Mouse (Mus musculus) c-Kit-positive CD71-negative TER-119-negative erythroid progenitor cells, embryonic 14.5 days (primary cell): ENCODE data around the gene Nppb.

Source experiments
- DNase-seq: peaks from one replicate; pipeline ENCODE4 v3.0.0-alpha.2; 2013; ENCODE audit warnings: low read depth

Gene Nppb

DNA sequence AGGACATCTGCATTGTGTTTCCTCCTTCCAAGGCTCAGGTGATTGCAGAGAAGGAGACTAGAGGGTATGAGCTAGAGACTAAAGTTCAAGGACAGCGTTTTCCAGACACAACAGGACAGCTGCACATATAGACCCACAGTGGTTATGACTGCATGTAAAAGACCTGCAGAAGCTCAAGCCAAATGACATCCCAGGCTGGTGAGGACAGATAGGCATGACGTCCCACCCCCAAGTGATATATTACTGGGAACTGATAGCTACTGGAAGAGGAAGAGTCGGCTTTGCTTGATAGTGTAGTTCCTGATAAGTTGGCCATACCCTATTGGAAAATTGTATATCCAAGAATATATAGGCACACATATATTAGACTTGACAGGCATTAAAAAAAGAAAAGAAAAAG is 9.4 kb upstream of the Nppb start:
- no peak for DNase-seq

DNA sequence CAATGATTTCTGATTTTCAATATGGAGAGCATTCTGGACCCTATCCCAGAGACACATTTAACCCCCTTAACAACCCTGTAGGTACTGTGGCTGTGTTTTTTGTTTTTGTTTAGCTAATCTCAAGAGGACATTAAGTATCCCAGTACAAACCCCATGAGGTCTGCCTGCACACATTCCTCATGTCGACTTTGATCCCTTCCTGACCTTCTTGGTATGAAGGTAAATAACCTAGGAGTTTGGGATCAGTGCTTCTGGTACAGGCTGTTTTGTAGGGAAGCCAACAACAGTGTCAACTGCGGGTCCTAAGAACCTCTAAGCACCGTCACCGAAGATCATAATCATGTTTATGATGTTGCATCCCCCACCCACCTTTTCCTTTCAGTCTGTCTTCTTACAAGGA is 7.9 kb upstream of the Nppb start:
- no peak for DNase-seq

DNA sequence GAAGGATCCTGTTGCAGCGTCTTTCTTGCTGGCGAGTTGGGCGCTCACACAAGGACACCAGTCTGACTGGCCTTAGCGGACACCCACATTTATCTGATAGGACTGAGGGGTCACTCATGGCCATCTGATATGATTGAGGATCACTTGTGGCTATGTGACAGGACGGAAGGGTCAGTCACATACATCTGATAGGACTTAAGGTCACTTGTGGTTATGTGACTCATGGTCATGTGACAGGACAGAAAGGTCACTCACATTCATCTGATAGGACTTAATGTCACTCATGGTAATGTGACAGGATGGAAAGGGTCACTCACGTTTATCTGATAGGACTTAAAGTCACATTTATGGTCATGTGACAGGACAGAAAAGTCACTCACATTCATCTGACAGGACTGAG is 7.2 kb upstream of the Nppb start:
- DNase-seq, result no peak

DNA sequence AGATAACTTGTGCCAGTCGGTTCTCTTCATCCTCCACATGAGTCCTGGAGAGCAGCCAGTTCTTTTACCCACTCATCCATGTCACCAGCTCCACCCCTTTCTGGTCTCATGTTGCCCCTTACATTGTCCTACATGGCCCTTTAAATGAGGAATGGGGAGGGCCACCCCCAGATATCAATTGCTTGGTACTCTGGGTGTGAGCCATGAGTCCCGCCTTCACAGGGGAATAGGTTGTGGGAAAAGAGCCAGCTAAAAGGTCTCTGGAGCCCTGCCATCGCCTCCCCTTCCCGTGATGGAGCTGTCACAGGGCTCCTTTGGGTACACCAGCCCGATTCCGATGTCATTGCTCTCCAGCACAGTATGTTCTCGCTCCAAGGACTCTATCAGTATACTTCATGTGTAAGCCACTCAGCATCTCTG is 6.1 kb upstream of the Nppb start:
- no peak for DNase-seq

DNA sequence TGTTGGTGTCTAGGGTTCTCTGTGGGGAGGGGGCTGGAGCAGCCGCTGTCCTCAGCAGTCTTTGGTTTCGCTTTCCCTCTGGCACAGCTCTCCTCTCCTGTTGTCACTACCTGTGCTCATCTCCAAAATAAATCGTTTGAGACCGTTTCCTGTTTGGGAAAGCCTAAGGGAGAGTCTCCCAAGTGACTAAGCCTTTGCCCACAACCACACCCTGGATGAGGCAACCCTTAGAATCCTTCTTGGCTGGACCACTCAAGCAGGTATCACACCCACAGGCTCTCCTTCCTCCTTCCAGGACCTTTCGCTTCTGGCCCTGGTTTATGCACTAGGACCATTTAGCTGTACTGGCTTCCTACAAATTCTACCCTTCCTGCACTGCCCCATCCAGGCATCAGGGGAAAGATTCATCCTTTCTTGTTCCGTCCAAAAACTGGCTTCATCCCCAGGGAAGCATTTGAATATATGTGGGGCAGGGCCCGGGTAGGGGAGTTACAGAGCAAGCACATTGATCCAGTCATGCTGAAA is 8.0 kb downstream of the Nppb start:
- no peak for DNase-seq

DNA sequence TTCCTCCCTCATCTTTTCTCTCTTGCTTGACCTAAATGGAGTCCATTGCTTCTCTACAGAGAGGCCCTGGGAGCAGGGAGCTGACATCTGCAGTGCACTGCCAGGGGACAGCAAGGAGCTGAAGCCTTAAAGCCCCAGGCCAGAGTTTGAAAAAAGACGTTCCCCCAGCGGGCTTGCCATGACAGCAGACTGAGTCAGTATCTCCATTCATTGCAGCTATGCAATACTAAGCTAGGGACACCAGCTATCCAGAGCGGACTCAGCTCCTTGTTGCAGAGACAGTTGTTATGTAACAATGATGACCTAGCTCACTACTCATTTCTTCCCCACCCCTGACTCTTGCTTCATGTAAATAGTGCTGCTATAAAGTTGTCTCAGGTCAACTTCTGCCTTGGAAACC is 9.7 kb downstream of the Nppb start:
- no peak for DNase-seq

DNA sequence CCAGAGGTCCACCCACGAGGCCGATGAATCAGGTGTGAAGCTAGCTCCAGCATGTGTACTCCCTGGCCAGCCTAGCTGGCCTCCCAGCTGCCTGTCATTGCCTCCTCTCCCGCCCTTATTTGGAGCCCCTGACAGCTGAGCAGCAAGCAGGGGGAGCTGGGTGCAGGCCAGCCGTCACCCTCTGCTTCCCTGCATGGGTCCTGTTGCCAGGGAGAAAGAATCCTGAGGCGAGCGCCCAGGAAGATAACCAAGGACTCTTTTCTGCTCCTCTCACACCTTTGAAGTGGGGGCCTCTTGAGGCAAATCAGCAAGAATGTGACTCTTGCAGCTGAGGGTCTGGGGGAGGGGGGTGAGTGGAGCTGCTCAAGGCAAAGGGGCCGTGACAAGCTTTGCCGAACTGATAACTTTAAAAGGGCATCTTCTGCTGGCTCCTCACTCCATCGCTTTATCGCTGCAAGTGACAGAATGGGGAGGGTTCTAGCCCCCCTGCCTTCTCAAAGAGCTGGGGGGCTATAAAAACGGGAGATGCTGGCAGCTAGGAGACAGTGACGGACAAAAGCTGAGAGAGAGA is 14.7 kb downstream of the Nppb start, which contains the start of gene Nppa:
Gene Nppa, plus strand, starts transcription at position 521 of the 571 bp plus-strand sequence.
- DNase-seq, result no peak

DNA sequence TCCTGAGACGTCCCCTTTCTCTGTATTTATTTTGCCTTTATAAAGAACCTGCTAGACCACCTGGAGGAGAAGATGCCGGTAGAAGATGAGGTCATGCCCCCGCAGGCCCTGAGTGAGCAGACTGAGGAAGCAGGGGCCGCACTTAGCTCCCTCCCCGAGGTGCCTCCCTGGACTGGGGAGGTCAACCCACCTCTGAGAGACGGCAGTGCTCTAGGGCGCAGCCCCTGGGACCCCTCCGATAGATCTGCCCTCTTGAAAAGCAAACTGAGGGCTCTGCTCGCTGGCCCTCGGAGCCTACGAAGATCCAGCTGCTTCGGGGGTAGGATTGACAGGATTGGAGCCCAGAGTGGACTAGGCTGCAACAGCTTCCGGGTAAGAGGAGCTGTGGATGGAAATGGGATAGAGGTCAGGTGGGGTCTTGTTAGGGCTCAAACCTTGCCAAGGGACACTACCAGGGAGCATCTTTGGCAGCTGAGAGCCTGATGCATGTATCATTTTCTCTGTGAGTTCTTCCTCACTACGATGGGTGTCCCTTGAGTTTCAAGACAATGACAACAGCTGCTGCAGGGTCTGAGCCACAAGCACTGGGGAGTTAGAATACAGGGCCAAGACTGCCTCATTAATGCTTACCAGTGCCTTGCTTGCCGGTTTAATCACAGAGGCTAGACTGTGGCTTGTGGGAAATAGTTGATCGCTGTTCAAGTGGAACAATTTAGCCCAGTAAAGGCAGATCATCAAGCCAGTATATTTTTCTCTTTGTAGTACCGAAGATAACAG is 15.6 kb downstream of the Nppb start:
- no peak for DNase-seq

DNA sequence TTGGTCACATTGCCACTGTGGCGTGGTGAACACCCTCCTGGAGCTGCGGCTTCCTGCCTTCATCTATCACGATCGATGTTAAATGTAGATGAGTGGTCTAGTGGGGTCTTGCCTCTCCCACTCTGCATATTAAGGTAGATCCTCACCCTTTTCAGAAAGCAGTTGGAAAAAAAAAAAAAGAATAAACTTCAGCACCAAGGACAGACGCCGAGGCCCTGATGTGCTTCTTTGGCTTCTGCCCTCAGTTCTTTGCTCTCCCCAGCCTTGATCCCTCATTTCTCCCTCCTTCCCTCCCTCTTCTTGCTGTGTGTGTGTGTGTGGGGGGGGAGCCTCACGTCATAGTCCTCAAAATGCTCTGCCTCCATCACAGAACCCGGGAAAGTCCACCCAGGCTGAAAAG is 16.3 kb downstream of the Nppb start:
- no peak for DNase-seq

DNA sequence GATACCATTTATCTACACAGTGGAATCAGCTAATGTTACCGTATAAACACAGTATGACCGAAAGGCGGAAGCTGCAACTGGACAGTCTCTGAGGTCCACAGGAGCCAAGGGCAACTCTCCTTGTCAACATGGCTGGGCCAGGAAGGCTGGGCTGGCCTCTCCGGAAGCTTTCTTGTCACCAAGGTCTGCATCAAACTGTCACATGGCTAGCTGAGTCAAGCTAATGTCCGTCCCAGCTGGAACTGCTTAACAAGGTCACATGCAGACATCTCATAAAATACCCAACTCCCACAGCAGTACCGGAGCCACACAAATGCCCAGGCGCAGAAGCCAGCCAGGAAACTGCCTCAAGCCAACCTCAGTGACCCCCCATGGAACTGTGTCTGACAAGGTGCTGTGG is 18.8 kb downstream of the Nppb start:
- no peak for DNase-seq

DNA sequence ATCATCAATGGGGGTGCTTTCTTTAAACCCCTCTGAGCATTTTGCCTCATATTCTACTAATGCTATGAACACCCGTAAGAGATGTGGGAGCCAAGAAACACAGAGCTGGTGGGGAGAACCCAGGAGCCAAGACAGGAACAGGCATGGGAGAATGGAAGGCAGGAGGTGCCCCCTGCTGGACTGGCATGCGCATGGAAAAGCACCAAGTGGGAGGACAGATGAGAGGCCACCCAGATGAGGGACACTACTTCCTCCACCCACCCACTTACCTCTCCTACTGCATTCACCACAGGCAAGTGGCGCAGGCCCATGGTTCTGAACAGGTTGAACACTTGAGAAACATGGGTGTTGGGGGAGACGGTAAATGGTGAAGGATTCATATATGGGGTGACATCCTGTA is 22.8 kb downstream of the Nppb start:
- no peak for DNase-seq

DNA sequence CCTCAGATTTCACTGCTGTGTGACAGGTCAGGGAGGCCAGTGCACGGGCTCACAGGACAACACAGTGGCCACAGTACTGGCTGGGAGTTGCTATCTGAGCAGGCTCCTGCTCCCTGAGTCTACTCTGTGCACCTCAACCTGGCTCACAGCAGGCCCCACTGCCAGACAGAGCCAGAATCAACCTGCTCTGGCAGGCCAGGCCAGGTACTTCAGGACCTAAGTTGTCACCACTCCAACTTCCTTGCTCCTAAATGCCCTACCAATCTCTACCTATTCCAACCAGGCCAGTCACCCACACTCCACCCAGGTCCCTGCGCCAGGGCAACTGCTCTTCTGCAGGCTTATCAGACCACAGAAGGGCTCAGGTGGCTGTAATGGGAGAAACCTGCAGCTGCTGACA is 24.1 kb downstream of the Nppb start:
- no peak for DNase-seq

DNA sequence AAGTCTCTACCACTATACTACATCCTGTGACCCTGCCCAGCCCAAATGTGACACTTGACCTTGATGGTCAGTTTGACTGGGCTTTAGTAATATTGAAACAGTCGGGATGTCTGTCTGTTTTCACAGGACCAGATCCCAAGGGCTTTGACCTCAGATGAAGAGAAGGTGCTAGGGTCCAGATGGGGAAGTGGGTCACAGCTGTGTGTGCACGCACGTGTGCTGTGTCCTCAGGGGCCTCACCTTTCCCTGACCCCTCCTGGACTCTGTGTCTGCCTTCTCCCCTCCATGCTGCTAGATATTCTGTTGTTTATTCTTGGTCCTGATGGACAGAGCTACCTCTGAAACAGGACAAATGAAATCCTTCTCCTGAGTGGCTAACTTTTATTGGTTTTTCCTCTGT is 25.7 kb downstream of the Nppb start:
- no peak for DNase-seq

DNA sequence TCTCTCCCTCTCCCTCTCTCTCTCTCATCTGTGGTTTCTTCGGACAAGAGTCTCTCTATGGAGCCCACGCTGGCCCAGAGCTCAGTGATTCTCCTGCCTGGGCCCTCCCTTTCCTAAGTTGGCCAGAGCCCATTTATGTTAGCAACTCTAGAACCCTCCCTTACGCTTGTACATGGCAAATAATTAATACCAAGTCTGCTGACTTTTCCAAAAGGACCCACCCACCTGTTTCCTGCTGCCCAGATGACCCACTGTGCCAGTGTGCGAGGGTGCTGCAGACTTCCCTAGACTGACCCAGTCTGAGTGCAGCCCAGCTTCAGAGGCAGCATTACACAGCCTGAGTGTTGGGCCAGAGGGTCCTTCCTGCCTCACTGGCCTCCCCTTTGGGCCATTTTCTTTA is 26.6 kb downstream of the Nppb start:
- DNase-seq, result no peak

DNA sequence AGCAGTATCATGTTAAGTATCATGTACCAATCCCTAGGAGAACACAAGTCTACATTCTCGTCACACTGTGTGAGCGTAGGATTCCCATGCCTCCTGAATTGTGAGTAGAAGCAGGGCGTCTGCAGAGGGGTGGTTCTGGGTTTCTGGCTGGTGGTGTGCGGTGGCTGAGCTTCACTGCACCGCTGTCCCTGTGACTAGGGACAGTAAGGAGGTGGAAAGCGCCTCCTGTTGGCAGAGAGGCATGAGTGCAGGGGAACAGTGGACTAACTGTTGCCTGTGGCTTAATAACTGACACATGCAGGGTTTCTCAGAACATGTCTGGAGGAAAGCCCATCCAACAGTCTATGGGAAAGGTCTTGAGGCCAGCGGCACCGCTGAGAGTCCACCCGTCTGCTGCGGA is 29.8 kb downstream of the Nppb start:
- no peak for DNase-seq

DNA sequence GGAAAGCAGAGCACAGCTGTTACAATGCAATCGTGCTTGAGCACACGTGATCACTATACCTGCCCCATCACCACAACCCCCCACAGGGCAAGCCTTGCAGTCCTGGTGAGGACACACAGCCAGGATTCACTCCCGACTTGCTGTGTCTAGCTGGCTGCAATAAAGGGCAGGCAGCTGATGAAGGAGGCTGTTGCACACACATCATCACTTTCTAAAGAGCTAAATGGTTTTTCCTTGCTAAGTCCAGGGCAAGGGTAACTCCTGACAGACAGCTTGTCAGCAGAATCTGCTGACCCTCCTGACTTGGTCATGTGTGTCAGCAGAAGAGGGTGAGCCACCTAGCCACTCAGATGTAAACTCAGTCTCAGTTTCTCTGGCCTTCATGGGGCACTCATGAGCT is 31.4 kb downstream of the Nppb start:
- DNase-seq, result no peak

DNA sequence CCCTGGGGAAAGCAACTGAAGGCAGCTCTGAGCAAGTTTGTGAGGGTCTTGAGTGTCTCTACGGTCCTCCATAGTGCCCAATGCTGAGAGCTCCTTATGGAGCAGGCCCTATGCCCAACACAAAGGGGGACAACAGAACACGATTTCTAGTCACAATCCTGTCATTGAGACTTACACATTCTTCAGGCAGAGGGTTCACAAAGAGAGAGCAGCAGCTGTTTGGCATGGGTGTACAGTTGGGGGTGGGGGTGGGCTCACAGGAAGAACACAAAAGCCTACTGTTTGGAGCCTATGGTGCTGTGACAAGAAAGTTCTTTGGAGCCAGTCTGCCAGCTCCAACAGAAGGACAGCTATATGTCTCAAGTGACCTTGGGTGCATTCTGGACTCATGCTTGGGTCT is 32.8 kb downstream of the Nppb start:
- DNase-seq, result no peak

DNA sequence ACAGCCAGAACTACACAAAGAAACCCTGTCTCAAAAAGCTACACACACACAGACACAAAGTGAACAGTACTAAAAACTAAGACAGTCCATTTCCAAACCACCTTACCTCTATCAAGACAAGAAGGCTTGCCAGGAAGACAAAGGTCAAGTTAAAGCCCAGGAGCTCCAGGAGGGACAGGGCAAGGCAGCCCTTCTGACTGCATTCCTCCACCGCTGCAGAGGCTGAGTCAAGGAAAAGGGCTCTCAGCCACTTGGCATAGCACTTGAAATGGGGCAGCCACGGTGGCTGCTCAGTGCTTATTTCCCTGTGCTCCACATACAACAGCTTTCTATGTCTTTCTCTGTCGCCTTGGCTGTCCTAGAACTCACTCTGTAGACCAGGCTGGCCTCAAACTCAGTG is 38.4 kb downstream of the Nppb start:
- no peak for DNase-seq

DNA sequence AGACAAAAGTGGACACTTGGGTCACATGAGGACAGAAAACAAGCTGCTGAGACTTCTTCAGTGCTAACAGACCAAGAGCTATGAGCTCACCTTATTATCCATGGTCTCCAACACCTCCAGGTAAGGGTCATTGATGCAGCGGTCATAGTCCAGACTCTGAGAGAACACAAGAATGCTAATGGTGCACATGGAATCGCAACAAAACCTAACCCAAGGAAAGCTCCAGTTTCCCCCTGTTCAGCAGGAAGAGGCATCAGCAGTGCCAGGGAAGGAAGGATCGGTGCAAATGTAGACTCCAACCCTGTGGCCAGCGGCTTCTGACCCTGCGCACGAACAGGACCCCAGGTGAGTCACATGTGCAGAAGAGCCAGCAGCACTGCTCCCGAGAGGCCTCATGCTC is 43.7 kb downstream of the Nppb start:
- DNase-seq, result no peak

DNA sequence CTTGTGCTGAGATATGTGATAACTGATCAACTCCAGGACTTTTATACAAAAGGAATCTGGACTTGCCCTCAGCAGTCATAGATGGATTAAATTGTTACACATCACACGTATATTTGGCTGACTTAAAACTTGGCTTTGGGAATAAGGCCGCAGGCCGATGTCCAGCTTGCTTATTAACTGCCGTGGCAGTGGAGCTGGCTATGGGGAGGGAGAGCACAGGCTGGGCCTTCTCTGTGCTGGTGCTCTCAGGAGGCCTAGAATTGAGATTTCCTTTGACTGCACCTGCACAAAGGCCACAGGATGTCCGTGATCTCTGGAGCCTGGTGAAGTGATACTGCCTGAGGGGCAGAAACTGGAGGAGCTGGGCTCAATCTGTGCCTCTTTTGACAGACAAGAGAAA is 44.9 kb downstream of the Nppb start:
- DNase-seq, result no peak

DNA sequence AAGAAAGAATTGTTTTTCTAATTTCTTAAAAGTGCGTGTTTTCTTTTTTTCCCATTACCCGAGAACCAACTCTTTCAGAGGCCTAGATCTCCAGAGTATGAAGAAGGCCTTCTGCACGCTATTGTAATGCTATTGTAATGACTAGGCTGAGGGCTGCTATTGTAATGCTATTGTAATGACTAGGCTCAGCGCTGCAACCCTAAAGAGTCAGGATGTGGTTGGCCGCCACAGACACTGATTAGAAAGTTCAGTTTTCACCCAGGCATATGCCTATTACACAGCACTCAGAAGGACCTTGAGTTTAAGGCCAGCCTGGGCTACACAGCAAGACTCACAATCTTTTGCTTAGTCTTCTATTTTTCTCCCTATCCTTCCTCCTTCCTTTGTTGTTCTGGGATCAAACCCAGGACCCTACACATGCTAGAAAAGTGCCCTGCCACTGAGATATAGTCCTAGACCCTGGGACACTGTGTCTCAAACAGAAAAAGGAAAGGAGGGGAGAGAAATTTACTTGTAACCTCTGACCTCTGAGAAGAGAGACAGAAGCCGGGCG is 48.3 kb downstream of the Nppb start:
- DNase-seq, result no peak

DNA sequence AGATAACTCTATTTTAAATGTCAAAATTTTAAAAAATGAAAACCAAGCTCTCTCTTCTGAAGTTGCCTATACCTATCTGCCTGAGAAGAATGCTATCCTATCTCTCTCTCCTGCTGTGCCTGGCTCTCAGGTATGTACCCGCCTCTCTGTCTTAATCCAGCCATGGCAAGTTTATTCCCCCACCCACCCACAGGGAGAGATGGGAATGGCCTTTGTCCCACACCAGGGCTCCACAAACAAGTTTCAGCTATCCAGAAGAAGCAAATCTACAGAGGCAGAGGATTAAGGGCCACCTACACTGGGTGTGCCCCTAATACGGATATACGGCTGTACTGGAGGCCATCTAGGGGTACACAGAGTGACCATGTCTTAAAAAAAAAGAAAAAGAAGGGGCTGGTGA is 49.9 kb downstream of the Nppb start:
- DNase-seq, result no peak
